10 mouse cellular contexts compared by ENCODE assay signal in the genomic region with DNA sequence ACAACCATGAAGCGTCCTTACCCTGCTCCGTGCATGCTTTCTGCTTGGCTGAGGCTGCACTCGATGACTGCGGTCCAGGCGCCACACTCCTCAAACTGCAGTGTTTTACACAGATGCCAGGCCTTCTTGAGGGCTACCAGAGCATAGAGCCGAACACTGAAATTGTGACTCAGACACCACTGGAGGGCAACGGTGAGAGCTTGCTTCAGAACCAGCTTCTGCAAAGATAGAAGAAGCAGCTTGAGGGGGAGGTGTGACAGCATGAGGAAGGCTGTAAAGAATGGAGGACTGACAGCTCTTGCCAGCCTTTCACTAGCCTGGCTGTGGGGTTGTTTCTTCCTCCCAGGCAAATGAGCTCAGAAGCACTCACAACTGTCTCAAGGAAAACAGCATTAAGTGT. TPM values are rescaled to one million over a fixed set of nuclear protein-coding genes. Genes with fewer than 3 reads are reported as not detected.
A peak's percentile ranks its signal among the peaks of the same experiment; 100 is the strongest.
DNase-seq lines count a peak whose midpoint lies in the region; ATAC-seq and TF ChIP-seq lines count a peak whose summit lies in the region.
"Had no signal": no experiment of that assay in that cellular context is flagged by ENCODE, and none has a peak within 500 bp of the region (broad histone marks: within the 10 kb centered on the region; RNA-seq: fewer than 3 reads in every experiment).

No protein-coding gene starts in this region.

- no peak for ATAC-seq in midbrain, embryonic 14.5 days (ENCODE audit: low FRiP score, low TSS enrichment)
- no peak for ATAC-seq in midbrain, embryonic 13.5 days
- ATAC-seq in stomach, postnatal 0 days (ENCODE audit: low FRiP score, low TSS enrichment): no peak

- H3K9ac ChIP-seq in midbrain, embryonic 14.5 days (replicated peaks; ENCODE audit: low read length): no peak overlapping the region
- H3K9ac ChIP-seq in midbrain, embryonic 13.5 days (replicated peaks): no peak overlapping the region
- no peak overlapping the region for H3K9ac ChIP-seq in stomach, postnatal 0 days (ENCODE audit: low read length)
- H3K9ac ChIP-seq: heart, embryonic 15.5 days had no signal

- H3K4me1 ChIP-seq in midbrain, embryonic 14.5 days (ENCODE audit: control insufficient read depth, insufficient read depth, low read length): no peaks in the 10 kb centered on the region
- H3K4me1 ChIP-seq in midbrain, embryonic 13.5 days (replicated peaks): no peaks in the 10 kb centered on the region
- no peaks in the 10 kb centered on the region for H3K4me1 ChIP-seq in stomach, postnatal 0 days (replicated peaks; ENCODE audit: control insufficient read depth, insufficient read depth)
- H3K4me1 ChIP-seq: heart, embryonic 15.5 days had no signal

- H3K9me3 ChIP-seq in midbrain, embryonic 14.5 days (ENCODE audit: control insufficient read depth, low read length): no peaks in the 10 kb centered on the region
- H3K9me3 ChIP-seq in midbrain, embryonic 13.5 days: no peaks in the 10 kb centered on the region
- H3K9me3 ChIP-seq in stomach, postnatal 0 days (ENCODE audit: control insufficient read depth, low read length): no peaks in the 10 kb centered on the region
- H3K9me3 ChIP-seq: heart, embryonic 15.5 days had no signal

- no peaks in the 10 kb centered on the region for H3K27me3 ChIP-seq in midbrain, embryonic 14.5 days (ENCODE audit: control insufficient read depth, insufficient read depth, low read length)
- no peaks in the 10 kb centered on the region for H3K27me3 ChIP-seq in midbrain, embryonic 13.5 days
- no peaks in the 10 kb centered on the region for H3K27me3 ChIP-seq in stomach, postnatal 0 days (ENCODE audit: control insufficient read depth, insufficient read depth, low read length)
- H3K27me3 ChIP-seq: heart, embryonic 15.5 days had no signal

- TF ChIP-seq EP300 in stomach, postnatal 0 days (optimal IDR thresholded peaks at IDR 0.05): no peak

- no peak overlapping the region for H3K4me3 ChIP-seq in midbrain, embryonic 14.5 days (replicated peaks; ENCODE audit: low read depth, low read length)
- no peak overlapping the region for H3K4me3 ChIP-seq in midbrain, embryonic 13.5 days (replicated peaks)
- no peak overlapping the region for H3K4me3 ChIP-seq in stomach, postnatal 0 days (ENCODE audit: low read depth, low read length)
- H3K4me3 ChIP-seq: heart, embryonic 15.5 days had no signal

- no peak overlapping the region for H3K27ac ChIP-seq in midbrain, embryonic 14.5 days (replicated peaks; ENCODE audit: low read depth, low read length)
- no peak overlapping the region for H3K27ac ChIP-seq in midbrain, embryonic 13.5 days
- H3K27ac ChIP-seq in stomach, postnatal 0 days (replicated peaks): no peak overlapping the region
- H3K27ac ChIP-seq: heart, embryonic 15.5 days had no signal

- peaks cover 51% of the 10 kb centered on the region for H3K36me3 ChIP-seq in midbrain, embryonic 14.5 days (ENCODE audit: control insufficient read depth, insufficient read depth, low read length)
- H3K36me3 ChIP-seq in midbrain, embryonic 13.5 days: peaks cover 73% of the 10 kb centered on the region
- H3K36me3 ChIP-seq in stomach, postnatal 0 days (ENCODE audit: control insufficient read depth, insufficient read depth, low read length): peaks cover 15% of the 10 kb centered on the region

- H3K4me2 ChIP-seq in midbrain, embryonic 14.5 days (ENCODE audit: low read length): no peak overlapping the region
- no peak overlapping the region for H3K4me2 ChIP-seq in midbrain, embryonic 13.5 days (replicated peaks)
- H3K4me2 ChIP-seq in stomach, postnatal 0 days (replicated peaks; ENCODE audit: low read depth): no peak overlapping the region
- H3K4me2 ChIP-seq: heart, embryonic 15.5 days; liver, embryonic 11.5 days had no signal

- TF ChIP-seq CTCF in stomach, postnatal 0 days (IDR thresholded peaks at IDR 0.05; ENCODE audit: low read depth): peak; percentile 43; the same call in 1 of the 2 replicates

- peak; percentile 46 for DNase-seq in midbrain, embryonic 14.5 days
- peak; percentile 92 for DNase-seq in brain, adult 2 months (ENCODE audit: low read depth, low spot score)
- peak; percentile 59 to 64 for DNase-seq in left cerebral cortex, adult 9 months (ENCODE audit: low spot score in 2 of 2)
- DNase-seq in stomach, postnatal 0 days (ENCODE audit: low spot score): no peak
- DNase-seq in adrenal gland, postnatal 10 days: no peak
- no peak for DNase-seq in heart, adult 11 months
- DNase-seq: cerebellum, adult 8-10 months had no signal

- 84% methylated on average over 7 of the region's 7 CpGs for WGBS in midbrain, embryonic 14.5 days
- WGBS in midbrain, embryonic 13.5 days: 81% methylated on average over 7 of the region's 7 CpGs
- 82% methylated on average over 7 of the region's 7 CpGs for WGBS in stomach, postnatal 0 days

RNA-seq across cellular contexts. Expression of a gene that starts 11.5 kb away (rescaled TPM):
- polyA plus RNA-seq in midbrain, embryonic 14.5 days (2014; fragmentation: Nextera tagmentation; extraction: Ambion mirVana): 41.4 and 42.8 TPM in 2 replicates
- 42.8 and 43.4 TPM in 2 replicates for polyA plus RNA-seq in midbrain, embryonic 13.5 days (2015; fragmentation: Nextera tagmentation; extraction: Ambion mirVana)
- 55.6 and 58.7 TPM in 2 replicates for polyA plus RNA-seq in stomach, postnatal 0 days (2015; fragmentation: Nextera tagmentation; extraction: Ambion mirVana)
- 10 to 100 TPM; 30.3 to 33.6 TPM for total RNA-seq in adrenal gland, postnatal 10 days (2021)

RNA-seq across cellular contexts. Expression of a gene that starts 41.0 kb away (rescaled TPM):
- 2.2 and 2.5 TPM in 2 replicates for polyA plus RNA-seq in midbrain, embryonic 14.5 days (2014; fragmentation: Nextera tagmentation; extraction: Ambion mirVana)
- 1.8 TPM in 2 replicates for polyA plus RNA-seq in midbrain, embryonic 13.5 days (2015; fragmentation: Nextera tagmentation; extraction: Ambion mirVana)
- 1.1 and 1.2 TPM in 2 replicates for polyA plus RNA-seq in stomach, postnatal 0 days (2015; fragmentation: Nextera tagmentation; extraction: Ambion mirVana)
- 1 to 10 TPM; 8.7 to 9.8 TPM for total RNA-seq in adrenal gland, postnatal 10 days (2021)

Comparison
In these comparisons a context has a peak if more than half of its experiments do, and no peak if none do; other contexts are left out.
1. DNase-seq: peak in midbrain, embryonic 14.5 days (single experiment), brain, adult 2 months (single experiment) and left cerebral cortex, adult 9 months (2 of 2); none in stomach, postnatal 0 days (single experiment), adrenal gland, postnatal 10 days (single experiment) and heart, adult 11 months (single experiment).